Comparison of ENCODE assay signal across 8 mouse cellular contexts in genomic region chr19:44582638-44583309, GRCm38 (mm10). TPM values are rescaled to one million over a fixed set of nuclear protein-coding genes. Genes with fewer than 3 reads are reported as not detected.
A peak's percentile ranks its signal among the peaks of the same experiment; 100 is the strongest.
DNase-seq lines count a peak whose midpoint lies in the region; ATAC-seq lines count a peak whose summit lies in the region.

No protein-coding gene starts in this region.

- peak; percentile 93 for DNase-seq in ZHBTc4 (ENCODE audit: low read depth, low spot score)
- peak; percentile 80 to 82 for DNase-seq in gastrocnemius, adult 8-10 months (ENCODE audit: low spot score in 2 of 2)
- DNase-seq in induced T-regulatory cell, adult 2 months (ENCODE audit: low read depth) = peak; percentile 91
- peak; percentile 75 to 93 for DNase-seq in left cerebral cortex, adult 8-10 months (ENCODE audit: low spot score in 2 of 2)
- DNase-seq in right cerebral cortex, postnatal 10 days (ENCODE audit: low spot score in 2 of 2) = peak; percentile 91 to 94
- peak; percentile 93 for DNase-seq in urinary bladder, postnatal 14 days (ENCODE audit: low spot score)

- ATAC-seq in common myeloid progenitor, adult 5-6 weeks (replicated peaks; ENCODE audit: low read depth, poor library complexity, severe bottlenecking) = peak; percentile 97
- peak; percentile 98 for ATAC-seq in megakaryocyte progenitor cell, adult 5-6 weeks (replicated peaks; ENCODE audit: poor library complexity)

RNA-seq across cellular contexts. Expression of gene Hif1an, which starts 20.1 kb away (rescaled TPM):
- total RNA-seq in common myeloid progenitor, adult 5-6 weeks (2017) = 11.3 and 14.7 TPM in 2 replicates
- total RNA-seq in gastrocnemius, adult 8-10 months (2022) = 100 to 1,000 TPM; 122 to 163 (median 137) TPM
- total RNA-seq in left cerebral cortex, adult 8-10 months (2022) = 10 to 100 TPM; 25.7 to 30.6 (median 28.8) TPM
- 5.6 and 6.7 TPM in 2 replicates for total RNA-seq in megakaryocyte progenitor cell, adult 5-6 weeks (2015)
- 6.6 and 9.4 TPM in 2 replicates for total RNA-seq in megakaryocyte progenitor cell, adult 5-6 weeks (2017)

RNA-seq across cellular contexts. Expression of gene Ndufb8, which starts 27.5 kb away (rescaled TPM):
- total RNA-seq in common myeloid progenitor, adult 5-6 weeks (2017) = 191 and 244 TPM in 2 replicates
- total RNA-seq in gastrocnemius, adult 8-10 months (2022) = 100 to 1,000 TPM; 871 to 993 (median 922) TPM
- total RNA-seq in left cerebral cortex, adult 8-10 months (2022) = 100 to 1,000 TPM; 359 to 428 (median 393) TPM
- total RNA-seq in megakaryocyte progenitor cell, adult 5-6 weeks (2015) = 361 and 370 TPM in 2 replicates
- total RNA-seq in megakaryocyte progenitor cell, adult 5-6 weeks (2017) = 243 and 315 TPM in 2 replicates

RNA-seq across cellular contexts. Expression of gene Gm20538, which starts 30.1 kb away (rescaled TPM):
- not detected in 2 replicates for total RNA-seq in common myeloid progenitor, adult 5-6 weeks (2017)
- not detected for total RNA-seq in gastrocnemius, adult 8-10 months (2022)
- total RNA-seq in left cerebral cortex, adult 8-10 months (2022) = not detected
- 2.2 TPM in 1 of 2 replicates, not detected in the other for total RNA-seq in megakaryocyte progenitor cell, adult 5-6 weeks (2015)
- total RNA-seq in megakaryocyte progenitor cell, adult 5-6 weeks (2017) = not detected in 2 replicates

RNA-seq across cellular contexts. Expression of gene Sec31b, which starts 37.1 kb away (rescaled TPM):
- 0.24 and 2.6 TPM in 2 replicates for total RNA-seq in common myeloid progenitor, adult 5-6 weeks (2017)
- total RNA-seq in gastrocnemius, adult 8-10 months (2022) = 10 to 100 TPM; 18.0 to 21.4 (median 19.5) TPM
- total RNA-seq in left cerebral cortex, adult 8-10 months (2022) = 1 to 10 TPM in 1 of 4 experiments, under 1 TPM in 3; 0.25 to 1.4 (median 0.51) TPM
- total RNA-seq in megakaryocyte progenitor cell, adult 5-6 weeks (2015) = 0.52 and 0.54 TPM in 2 replicates
- 1.4 and 3.9 TPM in 2 replicates for total RNA-seq in megakaryocyte progenitor cell, adult 5-6 weeks (2017)

Comparison
In these comparisons a context has a peak if more than half of its experiments do, and no peak if none do; other contexts are left out.
1. Peak in every context shown above with its lines: DNase-seq and ATAC-seq.